Mouse (Mus musculus) ovary, postnatal 10 days (tissue): ENCODE measurements at regions not wholly inside any gene's neighbourhood (a gene's known extent, or its start where the extent isn't known, plus 50 kb on each side); places are given as distances from the start of the nearest gene placed in this dataset.

Experiments
- DNase-seq: peaks from one replicate; pipeline ENCODE4 v3.0.0; 2022; ENCODE audit warnings: low spot score

GRCm38 (mm10) chr5:46488140-46488942 is 630.9 kb upstream of the Lcorl start:
- no peak for DNase-seq

- no peak for DNase-seq
Observed at GRCm38 (mm10) chr5:46486740-46487326, 629.4 kb upstream of the Lcorl start.

- no peak for DNase-seq
Observed at GRCm38 (mm10) chr5:46456356-46456755, 598.9 kb upstream of the Lcorl start.

- DNase-seq, result no peak
Observed at GRCm38 (mm10) chr5:46448274-46448673, 590.9 kb upstream of the Lcorl start.

GRCm38 (mm10) chr5:46445844-46446243 is 588.4 kb upstream of the Lcorl start:
- no peak for DNase-seq

GRCm38 (mm10) chr5:46445122-46445521 is 587.7 kb upstream of the Lcorl start:
- no peak for DNase-seq

- no peak for DNase-seq
Observed at GRCm38 (mm10) chr5:46443805-46444340, 586.5 kb upstream of the Lcorl start.

- no peak for DNase-seq
Observed at GRCm38 (mm10) chr5:46442600-46443248, 585.3 kb upstream of the Lcorl start.

- no peak for DNase-seq
Observed at GRCm38 (mm10) chr5:46441716-46442115, 584.3 kb upstream of the Lcorl start.

GRCm38 (mm10) chr5:46431644-46432367 is 574.4 kb upstream of the Lcorl start:
- no peak for DNase-seq

GRCm38 (mm10) chr5:46422738-46423137 is 565.3 kb upstream of the Lcorl start:
- DNase-seq, result no peak

- DNase-seq, result no peak
Observed at GRCm38 (mm10) chr5:46406969-46407368, 549.6 kb upstream of the Lcorl start.

GRCm38 (mm10) chr5:46406404-46406803 is 549.0 kb upstream of the Lcorl start:
- no peak for DNase-seq

GRCm38 (mm10) chr5:46386591-46386990 is 529.2 kb upstream of the Lcorl start:
- DNase-seq, result no peak

- no peak for DNase-seq
Observed at GRCm38 (mm10) chr5:46367328-46367727, 509.9 kb upstream of the Lcorl start.

- no peak for DNase-seq
Observed at GRCm38 (mm10) chr5:46363661-46364060, 506.2 kb upstream of the Lcorl start.

GRCm38 (mm10) chr5:46361637-46362036 is 504.2 kb upstream of the Lcorl start:
- no peak for DNase-seq

GRCm38 (mm10) chr5:46348448-46348847 is 491.0 kb upstream of the Lcorl start:
- no peak for DNase-seq

GRCm38 (mm10) chr5:46347368-46348083 is 490.1 kb upstream of the Lcorl start:
- peak; percentile 56 for DNase-seq

- DNase-seq, result no peak
Observed at GRCm38 (mm10) chr5:46338461-46338860, 481.0 kb upstream of the Lcorl start.

GRCm38 (mm10) chr5:46330880-46331279 is 473.5 kb upstream of the Lcorl start:
- no peak for DNase-seq
